Mouse (Mus musculus) layer of hippocampus, adult 8-10 months (tissue): ENCODE measurements around the gene Sort1. TPM values are rescaled to one million over a fixed set of nuclear protein-coding genes. Genes with fewer than 3 reads are reported as not detected.

Source experiments
- total RNA-seq, 4 experiments: library from RNA; stranded (reverse); gene quantifications; 2 replicates each; pipeline ENCODE4 v1.2.4; 2022

Gene Sort1
- total RNA-seq, 4 experiments from 2014 or later: 329 to 381 (median 353) TPM

Other genes with a start within 250 kb of the Sort1 start
- 10 to 100 TPM; 11.1 to 14.4 (median 13.4) TPM for gene Gstm4, start 239.2 kb upstream of the Sort1 start, total RNA-seq
- gene Ampd2, start 197.4 kb upstream of the Sort1 start, total RNA-seq: 10 to 100 TPM; 64.2 to 82.5 (median 74.0) TPM
- gene Gnat2, start 191.3 kb upstream of the Sort1 start, total RNA-seq: under 1 TPM in 1 of 4 experiments, not detected in 3; 0.61 TPM
- 10 to 100 TPM; 27.5 to 31.1 (median 30.1) TPM for gene Gnai3, start 137.9 kb upstream of the Sort1 start, total RNA-seq
- gene Gpr61, start 129.2 kb upstream of the Sort1 start, total RNA-seq: 10 to 100 TPM; 15.8 to 17.2 (median 17.0) TPM
- 10 to 100 TPM; 61.9 to 71.8 (median 68.3) TPM for gene Amigo1, start 97.7 kb upstream of the Sort1 start, total RNA-seq
- gene Cyb561d1, start 82.9 kb upstream of the Sort1 start, total RNA-seq: 10 to 100 TPM; 15.7 to 21.2 (median 18.9) TPM
- 10 to 100 TPM; 23.1 to 36.3 (median 29.6) TPM for gene Atxn7l2, start 73.1 kb upstream of the Sort1 start, total RNA-seq
- 1 to 10 TPM; 2.1 to 3.8 (median 2.8) TPM for gene Sypl2, start 57.4 kb upstream of the Sort1 start, total RNA-seq
- gene Psma5, start 27.2 kb upstream of the Sort1 start, total RNA-seq: 10 to 100 TPM; 75.1 to 78.6 (median 77.7) TPM
- gene Mybphl, start 80.8 kb downstream of the Sort1 start, total RNA-seq: 1 to 10 TPM in 2 of 4 experiments, under 1 TPM in 2; 0.52 to 1.8 (median 0.83) TPM
- 10 to 100 TPM; 17.0 to 27.2 (median 22.9) TPM for gene Psrc1, start 99.8 kb downstream of the Sort1 start, total RNA-seq
- 100 to 1,000 TPM; 170 to 179 (median 172) TPM for gene Celsr2, start 131.5 kb downstream of the Sort1 start, total RNA-seq
- 100 to 1,000 TPM; 191 to 220 (median 209) TPM for gene Sars, start 161.1 kb downstream of the Sort1 start, total RNA-seq